Mouse (Mus musculus): Measurements from ENCODE around the gene Dscam.
"Not testable (repeated sequence)": the region's sequence is repeated elsewhere in the genome, so short reads cannot be mapped to it uniquely, and the experiment has no call there.

The Dscam gene

GRCm38 (mm10) chr16:96896510-96897133 is 273.9 kb downstream of the Dscam start:
- ATAC-seq (ENCODE audit: low TSS enrichment), result 0 out of 2 replicates have a peak, but pooled peaks have one; percentile 47

DNA sequence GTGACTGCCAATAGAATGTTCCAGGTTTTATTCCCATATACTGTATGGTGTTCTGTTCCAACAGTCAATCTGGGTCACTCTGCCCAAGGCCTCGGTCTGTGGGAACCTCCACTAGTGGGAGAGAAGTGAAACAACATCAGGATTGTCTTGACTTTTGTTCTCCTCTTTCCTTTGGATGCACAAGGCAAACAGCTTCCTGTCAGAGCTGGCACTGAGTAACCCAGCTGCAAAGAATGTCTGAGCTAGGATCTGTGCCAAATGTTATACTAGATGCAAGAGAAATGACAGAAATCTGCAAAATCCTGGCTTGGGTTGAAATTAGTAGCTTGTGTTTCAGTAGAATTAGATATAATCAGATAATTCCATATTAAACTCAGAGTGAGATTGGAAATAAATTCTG is 282.5 kb downstream of the Dscam start:
- peak; percentile 57; the same call in 1 of the 2 replicates for ATAC-seq (ENCODE audit: low TSS enrichment)

- no peak for ATAC-seq (ENCODE audit: low TSS enrichment)
These were observed 284.7 kb downstream of the Dscam start for GRCm38 (mm10) chr16:96885817-96886216.

GRCm38 (mm10) chr16:96884590-96884989 is 286.0 kb downstream of the Dscam start:
- ATAC-seq (ENCODE audit: low TSS enrichment), result not testable (repeated sequence)

DNA sequence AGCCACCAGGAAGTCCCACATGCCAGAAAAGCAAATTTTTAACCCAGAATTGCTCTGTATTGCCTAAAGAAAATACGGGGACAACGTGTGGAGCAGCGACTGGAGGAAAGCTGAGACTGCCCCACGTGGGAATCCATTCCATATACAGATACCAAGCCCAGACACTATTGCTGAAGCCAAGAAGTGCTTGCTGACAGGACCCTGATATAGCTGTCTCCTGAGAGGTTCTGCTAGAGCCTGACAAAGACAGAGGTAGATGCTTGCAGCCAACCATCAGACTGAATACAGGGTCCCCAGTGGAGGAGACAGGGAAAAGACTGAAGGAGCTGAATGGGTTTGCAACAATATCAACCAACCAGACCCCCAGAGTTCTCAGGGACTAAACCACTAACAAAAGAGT is 293.3 kb downstream of the Dscam start:
- no peak for ATAC-seq (ENCODE audit: low TSS enrichment)

DNA sequence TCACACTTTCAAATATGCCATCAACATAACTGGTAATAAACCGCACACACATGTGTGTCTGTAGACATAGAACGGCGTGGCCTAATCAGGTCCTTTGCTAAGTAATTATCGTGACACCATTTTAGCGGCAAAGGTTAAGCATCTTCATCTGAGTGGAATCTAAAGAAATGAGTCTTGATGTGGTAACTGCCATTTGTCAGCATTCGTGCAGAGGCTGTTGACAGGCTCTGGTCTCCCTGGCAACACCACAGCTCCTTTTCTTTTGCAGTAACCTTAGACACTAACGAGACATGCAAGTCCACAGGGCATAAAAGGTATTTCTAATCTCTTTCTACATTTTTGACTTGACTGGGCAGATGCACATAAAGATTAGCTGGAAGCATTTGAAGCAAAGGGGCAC is 297.8 kb downstream of the Dscam start:
- no peak for ATAC-seq (ENCODE audit: low TSS enrichment)

- ATAC-seq (ENCODE audit: low TSS enrichment), result peak; percentile 49; the same call in 1 of the 2 replicates
These were observed 313.0 kb downstream of the Dscam start for GRCm38 (mm10) chr16:96857571-96857970.

DNA sequence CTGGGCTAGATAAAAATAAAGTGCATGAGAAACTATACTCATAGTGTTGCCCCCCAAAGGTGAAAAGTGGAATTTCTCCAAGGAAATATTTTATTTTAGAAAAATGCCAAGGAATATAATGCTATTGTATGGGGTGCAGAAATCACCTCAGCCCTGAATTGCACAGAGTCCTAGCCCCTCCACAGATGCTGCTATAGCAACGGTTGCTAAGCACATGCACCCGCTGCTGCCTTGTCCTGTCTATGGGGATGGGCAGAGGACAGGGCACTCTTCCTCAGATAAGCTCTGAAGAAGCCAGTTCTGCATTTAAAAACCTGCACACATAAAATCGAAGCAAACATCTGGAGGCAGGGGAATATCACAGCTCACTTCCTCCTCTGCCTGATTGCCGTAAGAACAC is 315.5 kb downstream of the Dscam start:
- peak; percentile 11; the same call in 1 of the 2 replicates for ATAC-seq (ENCODE audit: low TSS enrichment)

GRCm38 (mm10) chr16:96852383-96852782 is 318.2 kb downstream of the Dscam start:
- ATAC-seq (ENCODE audit: low TSS enrichment), result peak; percentile 56

- no peak; the same call in 1 of the 2 replicates for ATAC-seq (ENCODE audit: low TSS enrichment)
These were observed 321.6 kb downstream of the Dscam start for GRCm38 (mm10) chr16:96848916-96849315.

GRCm38 (mm10) chr16:96846585-96846984 is 324.0 kb downstream of the Dscam start:
- no peak for ATAC-seq (ENCODE audit: low TSS enrichment)

- no peak for ATAC-seq (ENCODE audit: low TSS enrichment)
These were observed 324.4 kb downstream of the Dscam start for GRCm38 (mm10) chr16:96846113-96846512.

GRCm38 (mm10) chr16:96845475-96846098 is 325.0 kb downstream of the Dscam start:
- ATAC-seq (ENCODE audit: low TSS enrichment), result no peak

DNA sequence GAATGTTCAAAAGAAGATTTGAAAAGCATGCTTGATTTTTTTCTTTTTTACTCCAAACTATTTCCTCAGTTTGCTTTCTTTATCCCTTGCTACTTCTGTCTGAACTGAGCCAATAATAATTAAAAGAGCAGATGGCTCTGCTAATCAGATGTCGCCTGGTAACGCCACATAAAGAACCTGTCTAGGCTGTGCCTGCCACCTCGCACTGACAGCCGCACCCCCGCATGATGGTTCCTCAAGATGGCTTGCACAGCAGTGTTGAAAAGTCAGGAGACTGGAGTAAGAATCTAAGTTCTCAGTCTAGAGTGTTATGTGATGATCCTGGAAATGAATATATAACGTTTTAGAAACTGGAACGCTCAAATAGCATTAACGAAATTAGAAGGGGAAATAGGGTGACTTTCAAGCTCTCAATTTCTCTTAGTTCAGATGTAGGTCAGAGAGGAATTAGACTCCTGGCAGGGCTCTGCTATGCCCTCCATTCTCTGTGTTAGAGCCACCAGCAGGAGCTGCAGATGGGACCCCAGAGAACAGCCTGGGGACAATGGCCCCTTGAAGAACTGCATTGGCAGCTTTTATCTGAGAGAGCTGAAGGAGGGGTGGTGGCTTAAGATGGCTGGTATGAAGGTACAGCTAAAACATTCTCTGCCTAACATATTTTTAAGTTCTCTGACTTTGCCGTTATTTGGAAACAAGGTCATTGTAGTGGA is 326.7 kb downstream of the Dscam start:
- ATAC-seq (ENCODE audit: low TSS enrichment), result peak; percentile 77

DNA sequence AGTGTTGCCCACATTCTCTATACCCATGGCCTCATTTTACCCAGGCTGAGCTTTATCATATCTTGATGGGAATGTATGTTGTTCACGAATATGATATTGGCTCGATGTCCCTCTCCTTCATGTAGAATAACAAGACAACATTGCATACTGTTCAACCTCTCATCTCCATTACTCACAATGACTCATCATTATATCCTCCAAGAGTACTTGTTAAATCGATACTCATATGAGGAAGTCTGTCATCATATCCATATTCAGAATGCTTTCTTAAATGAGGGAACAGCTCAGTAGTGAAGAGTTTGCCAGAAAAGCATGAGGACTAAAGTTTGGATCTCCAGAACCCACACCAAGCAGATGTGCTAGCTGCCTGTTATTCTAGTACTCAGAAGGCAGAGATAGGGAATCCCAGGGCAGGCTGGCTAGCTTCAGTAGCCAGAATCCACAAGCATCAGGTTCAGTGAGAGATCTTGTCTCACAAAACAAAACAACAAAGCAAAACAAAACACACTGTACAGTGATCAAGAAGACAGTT is 327.7 kb downstream of the Dscam start:
- peak; percentile 55 for ATAC-seq (ENCODE audit: low TSS enrichment)

DNA sequence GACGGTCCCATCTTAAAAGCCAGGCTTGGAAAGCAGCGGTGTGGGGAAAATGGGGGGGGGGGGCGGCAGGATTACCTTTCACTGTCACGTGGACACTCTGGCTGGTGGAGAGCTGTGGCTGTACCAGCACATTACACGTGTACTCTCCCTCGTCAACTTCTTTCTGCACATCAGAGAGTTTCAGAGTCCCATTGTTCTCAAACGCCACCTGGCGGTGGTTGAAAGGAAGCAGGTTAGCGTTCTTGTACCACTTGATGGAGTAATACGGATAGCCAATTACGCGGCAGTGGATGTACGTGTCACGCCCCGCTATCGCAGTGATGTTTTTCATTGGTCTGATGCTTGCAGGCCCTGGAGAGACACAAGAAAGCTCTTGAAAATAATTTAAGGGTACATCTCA is 350.9 kb downstream of the Dscam start:
- ATAC-seq (ENCODE audit: low TSS enrichment), result peak; percentile 92

DNA sequence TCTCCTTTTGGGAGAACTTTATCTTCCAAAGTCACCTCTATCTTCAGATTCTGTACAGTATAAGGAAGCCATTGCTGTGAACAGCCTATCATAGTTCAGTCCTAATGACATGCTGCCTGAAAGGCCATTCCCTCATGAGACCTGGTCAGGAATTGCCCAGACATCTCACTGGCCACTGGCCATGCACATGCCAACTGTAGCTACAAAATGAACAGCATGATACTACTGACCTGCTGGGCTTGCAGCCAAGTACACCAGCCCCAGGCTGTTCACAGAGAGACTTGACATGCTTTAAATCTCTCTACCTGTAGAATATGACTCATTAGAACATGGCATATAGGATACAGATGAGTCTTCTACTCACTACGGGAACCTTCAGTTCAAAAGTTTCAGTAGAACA is 364.3 kb downstream of the Dscam start:
- ATAC-seq (ENCODE audit: low TSS enrichment), result no peak

GRCm38 (mm10) chr16:96802636-96803035 is 367.9 kb downstream of the Dscam start:
- no peak for ATAC-seq (ENCODE audit: low TSS enrichment)

GRCm38 (mm10) chr16:96801650-96802237 is 368.8 kb downstream of the Dscam start:
- ATAC-seq (ENCODE audit: low TSS enrichment), result peak; percentile 20; the same call in 1 of the 2 replicates

DNA sequence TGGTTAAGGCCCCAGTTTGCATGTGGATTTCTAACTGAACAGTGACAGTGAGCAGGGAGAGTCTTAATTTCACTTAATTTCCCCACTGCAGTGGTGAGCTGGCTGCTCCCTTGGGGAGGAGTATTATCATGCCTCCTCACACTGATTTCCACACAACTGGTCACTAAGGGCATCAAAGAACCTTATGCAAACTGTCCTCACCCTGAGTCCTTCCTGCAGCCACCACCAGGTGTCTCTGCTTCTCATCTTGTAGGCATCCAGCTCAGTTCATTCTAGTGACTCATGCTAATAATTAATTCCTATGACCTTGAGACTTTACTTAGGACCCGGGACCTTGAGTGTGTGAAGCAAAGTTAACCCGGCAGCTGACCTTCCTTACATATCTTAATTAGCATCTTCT is 375.1 kb downstream of the Dscam start:
- ATAC-seq (ENCODE audit: low TSS enrichment), result peak; percentile 50; the same call in 1 of the 2 replicates

DNA sequence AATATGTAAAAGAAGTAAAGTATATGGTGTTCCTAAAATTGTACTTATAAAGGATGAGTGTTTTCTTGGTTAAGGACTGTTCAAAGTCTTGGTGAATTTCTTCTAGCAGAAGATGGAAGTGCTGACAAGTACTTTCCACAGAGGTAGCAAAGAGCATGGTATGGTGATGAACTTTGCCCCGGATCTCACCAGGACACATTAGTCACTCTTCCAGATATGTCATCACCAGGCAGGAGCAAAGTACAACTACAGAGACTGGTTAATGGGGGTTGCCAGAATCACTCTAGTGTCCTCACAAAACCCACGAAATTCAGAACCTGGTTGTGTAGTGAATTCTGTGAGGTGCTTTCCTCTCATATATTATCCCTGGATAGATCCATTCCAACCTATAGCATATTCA is 379.2 kb downstream of the Dscam start:
- no peak for ATAC-seq (ENCODE audit: low TSS enrichment)

GRCm38 (mm10) chr16:96788286-96788685 is 382.3 kb downstream of the Dscam start:
- ATAC-seq (ENCODE audit: low TSS enrichment), result no peak
